Mouse (Mus musculus) lung, embryonic 14.5 days (tissue): ENCODE data around the gene Kri1. TPM values are rescaled to one million over a fixed set of nuclear protein-coding genes. Genes with fewer than 3 reads are reported as not detected.
"Not testable (repeated sequence)": the region's sequence is repeated elsewhere in the genome, so short reads cannot be mapped to it uniquely, and the experiment has no call there.

Experiments
- ATAC-seq: fragments of 200-750 bp; cut with Nextera tagmentation; 2 replicates; pipeline ENCODE4 v1.8.0; 2017; ENCODE audit warnings: mild to moderate bottlenecking, moderate TSS enrichment, moderate library complexity; ENCODE audit not compliant: insufficient read depth
- DNase-seq: peaks from one replicate; pipeline ENCODE4 v3.0.0-alpha.2; 2015
- H3K27ac ChIP-seq: fragments of 300-500 bp; sonication (generic); 2 replicates; pipeline ENCODE4 v1.5.1; 2014; ENCODE audit warnings: low read depth, mild to moderate bottlenecking, moderate library complexity
- H3K27me3 ChIP-seq: fragments of 300-500 bp; sonication (generic); 2 replicates; pipeline ENCODE4 v1.6.1; 2014; ENCODE audit warnings: low read length, control low read depth; ENCODE audit not compliant: insufficient read depth
- H3K36me3 ChIP-seq: fragments of 300-500 bp; sonication (generic); 2 replicates; pipeline ENCODE4 v1.6.1; 2014; ENCODE audit warnings: control low read depth; ENCODE audit not compliant: insufficient read depth
- H3K4me1 ChIP-seq: fragments of 300-500 bp; sonication (generic); 2 replicates; pipeline ENCODE4 v1.6.1; 2014; ENCODE audit warnings: antibody characterized with exemption, control low read depth; ENCODE audit not compliant: insufficient read depth
- H3K4me2 ChIP-seq: fragments of 300-500 bp; sonication (generic); 2 replicates; pipeline ENCODE4 v1.6.1; 2014; ENCODE audit warnings: mild to moderate bottlenecking
- H3K4me3 ChIP-seq: fragments of 300-500 bp; sonication (generic); 2 replicates; pipeline ENCODE4 v1.5.1; 2014; ENCODE audit warnings: low read depth, low read length
- H3K9ac ChIP-seq: fragments of 300-500 bp; sonication (generic); 2 replicates; pipeline ENCODE4 v1.6.1; 2014
- H3K9me3 ChIP-seq: fragments of 300-500 bp; sonication (generic); 2 replicates; pipeline ENCODE4 v1.6.1; 2016; ENCODE audit warnings: low read depth, low read length, control low read depth
- CTCF ChIP-seq: IDR thresholded peaks from 2 replicates; pipeline ENCODE4 v1.5.1; 2016; ENCODE audit warnings: antibody characterized with exemption, low read depth
- WGBS: fragments of 180-500 bp; shearing (Covaris S2); extraction: QIAGEN DNeasy Blood & Tissue Kit; methylation state at CpG from one replicate; pipeline ENCODE4 v1.1.7; 2014; 5-methylcytosine and 5-hydroxymethylcytosine counted together
- polyA plus RNA-seq: library from polyadenylated mRNA; unstranded; fragments of >200 nt; fragmentation: Nextera tagmentation; extraction: Ambion mirVana; gene quantifications from 2 replicates; pipeline ENCODE4 v1.2.1, GENCODE M21; 2014

The Kri1 gene
- polyA plus RNA-seq, 1 experiment from 2014 or later, result 14.3 TPM

- ATAC-seq (no peak), DNase-seq (no peak)
- H3K36me3 ChIP-seq, result peaks cover 98% of the 10 kb centered on the region
- H3K27me3 ChIP-seq, result no peaks in the 10 kb centered on the region
- no peak overlapping the region for H3K9ac ChIP-seq
- no peak overlapping the region for H3K27ac ChIP-seq
- no peak overlapping the region for H3K4me2 ChIP-seq
- H3K9me3 ChIP-seq, result no peaks in the 10 kb centered on the region
- 74% methylated on average over 7 of the region's 7 CpGs for WGBS
- H3K4me1 ChIP-seq, result no peaks in the 10 kb centered on the region
- no peak overlapping the region for H3K4me3 ChIP-seq
- no peak for TF ChIP-seq CTCF
These were observed 12.6 kb downstream of the Kri1 start for GRCm38 (mm10) chr9:21275013-21275710.

GRCm38 (mm10) chr9:21274336-21274735, 13.4 kb downstream of the Kri1 start:
- Histone ChIP-seq H3K27ac (no peak overlapping the region), H3K27me3 (no peaks in the 10 kb centered on the region), H3K36me3 (peaks cover 98% of the 10 kb centered on the region), H3K4me3 (no peak overlapping the region), H3K4me1 (no peaks in the 10 kb centered on the region), H3K4me2 (no peak overlapping the region), H3K9ac (no peak overlapping the region), H3K9me3 (no peaks in the 10 kb centered on the region)
- WGBS, result 86% methylated on average over 3 of the region's 3 CpGs
- TF ChIP-seq CTCF, result no peak
- ATAC-seq (no peak), DNase-seq (no peak)

GRCm38 (mm10) chr9:21273520-21274228, 14.1 kb downstream of the Kri1 start:
- no peak for DNase-seq
- ATAC-seq, result no peak
- no peak overlapping the region for H3K4me3 ChIP-seq
- no peaks in the 10 kb centered on the region for H3K9me3 ChIP-seq
- peaks cover 98% of the 10 kb centered on the region for H3K36me3 ChIP-seq
- no peaks in the 10 kb centered on the region for H3K27me3 ChIP-seq
- 54% methylated on average over 7 of the region's 7 CpGs for WGBS
- TF ChIP-seq CTCF, result no peak
- no peaks in the 10 kb centered on the region for H3K4me1 ChIP-seq
- no peak overlapping the region for H3K9ac ChIP-seq
- no peak overlapping the region for H3K27ac ChIP-seq
- H3K4me2 ChIP-seq, result no peak overlapping the region

- WGBS, result 72% methylated on average over 8 of the region's 8 CpGs
- H3K9ac ChIP-seq, result no peak overlapping the region
- no peak for DNase-seq
- H3K4me1 ChIP-seq, result no peaks in the 10 kb centered on the region
- H3K9me3 ChIP-seq, result no peaks in the 10 kb centered on the region
- H3K27ac ChIP-seq, result no peak overlapping the region
- H3K27me3 ChIP-seq, result no peaks in the 10 kb centered on the region
- H3K4me3 ChIP-seq, result no peak overlapping the region
- ATAC-seq, result no peak
- peaks cover 98% of the 10 kb centered on the region for H3K36me3 ChIP-seq
- TF ChIP-seq CTCF, result no peak
- H3K4me2 ChIP-seq, result no peak overlapping the region
These were observed 14.7 kb downstream of the Kri1 start for GRCm38 (mm10) chr9:21273094-21273493.

- Histone ChIP-seq H3K36me3 (peaks cover 97% of the 10 kb centered on the region), H3K27ac (no peak overlapping the region), H3K4me3 (no peak overlapping the region), H3K27me3 (no peaks in the 10 kb centered on the region), H3K9me3 (no peaks in the 10 kb centered on the region), H3K4me1 (no peaks in the 10 kb centered on the region), H3K4me2 (no peak overlapping the region), H3K9ac (no peak overlapping the region)
- ATAC-seq (no peak), DNase-seq (no peak)
- WGBS, result 90% methylated on average over 9 of the region's 9 CpGs
- no peak for TF ChIP-seq CTCF
These were observed 15.4 kb downstream of the Kri1 start for GRCm38 (mm10) chr9:21272391-21272790.

GRCm38 (mm10) chr9:21269590-21269989, 18.2 kb downstream of the Kri1 start:
- not testable (repeated sequence) for H3K4me1 ChIP-seq, DNase-seq, H3K4me3 ChIP-seq, H3K9me3 ChIP-seq, ATAC-seq, H3K27ac ChIP-seq, H3K27me3 ChIP-seq, H3K9ac ChIP-seq, H3K4me2 ChIP-seq
- WGBS, result 73% methylated on average over 5 of the region's 5 CpGs
- H3K36me3 ChIP-seq, result peaks cover 75% of the 10 kb centered on the region

GRCm38 (mm10) chr9:21268305-21268704, 19.5 kb downstream of the Kri1 start:
- no peaks in the 10 kb centered on the region for H3K27me3 ChIP-seq
- DNase-seq, result no peak
- 94% methylated on average over 16 of the region's 16 CpGs for WGBS
- H3K9me3 ChIP-seq, result no peaks in the 10 kb centered on the region
- TF ChIP-seq CTCF, result no peak
- no peak overlapping the region for H3K27ac ChIP-seq
- no peak overlapping the region for H3K4me2 ChIP-seq
- no peak overlapping the region for H3K9ac ChIP-seq
- no peak for ATAC-seq
- peaks cover 62% of the 10 kb centered on the region for H3K36me3 ChIP-seq
- H3K4me1 ChIP-seq, result peaks cover 11% of the 10 kb centered on the region; the same call in 1 of the 2 replicates
- no peak overlapping the region for H3K4me3 ChIP-seq
